ENCODE assay signal across 18 mouse cellular contexts in genomic region chr17:87019692-87020091, GRCm38 (mm10). TPM values are rescaled to one million over a fixed set of nuclear protein-coding genes. Genes with fewer than 3 reads are reported as not detected.
A peak's percentile ranks its signal among the peaks of the same experiment; 100 is the strongest.
DNase-seq lines count a peak whose midpoint lies in the region; ATAC-seq and TF ChIP-seq lines count a peak whose summit lies in the region.
"Had no signal": no experiment of that assay in that cellular context is flagged by ENCODE, and none has a peak within 500 bp of the region (broad histone marks: within the 10 kb centered on the region; RNA-seq: fewer than 3 reads in every experiment).

No protein-coding gene starts in this region.

- no peaks in the 10 kb centered on the region for H3K9me3 ChIP-seq in intestine, embryonic 15.5 days
- H3K9me3 ChIP-seq in intestine, embryonic 16.5 days (ENCODE audit: control insufficient read depth, low read length): no peaks in the 10 kb centered on the region
- H3K9me3 ChIP-seq: embryonic facial prominence, embryonic 10.5 days; embryonic facial prominence, embryonic 12.5 days; forebrain, embryonic 13.5 days; forebrain, embryonic 15.5 days had no signal

- no peaks in the 10 kb centered on the region; the same call in 1 of the 2 replicates for H3K4me1 ChIP-seq in intestine, embryonic 15.5 days (replicated peaks)
- peaks cover 4% of the 10 kb centered on the region; the same call in 1 of the 2 replicates for H3K4me1 ChIP-seq in intestine, embryonic 16.5 days (ENCODE audit: control insufficient read depth, insufficient read depth, low read length)
- H3K4me1 ChIP-seq in small intestine, adult 2 months (ENCODE audit: control insufficient read depth, insufficient read depth, insufficient read length, low read length): no peaks in the 10 kb centered on the region; the same call in none of the 2 replicates
- H3K4me1 ChIP-seq: embryonic facial prominence, embryonic 12.5 days had no signal

- WGBS in intestine, embryonic 15.5 days: 69% methylated on average over 5 of the region's 5 CpGs
- WGBS in intestine, embryonic 16.5 days: 61% methylated on average over 5 of the region's 5 CpGs
- WGBS in small intestine, adult 2 months: 22% methylated on average over 5 of the region's 5 CpGs

- H3K27ac ChIP-seq in intestine, embryonic 15.5 days: peak overlapping the region; percentile 34; the same call in 1 of the 2 replicates
- H3K27ac ChIP-seq in intestine, embryonic 16.5 days (ENCODE audit: low read length): peak overlapping the region; percentile 66
- H3K27ac ChIP-seq in small intestine, adult 2 months (ENCODE audit: insufficient read depth, low read depth, low read length): 0 out of 2 replicates have a peak overlapping the region, but pooled peaks have one; percentile 21
- H3K27ac ChIP-seq: embryonic facial prominence, embryonic 10.5 days; embryonic facial prominence, embryonic 12.5 days; forebrain, embryonic 13.5 days; forebrain, embryonic 15.5 days had no signal

- no peak overlapping the region for H3K9ac ChIP-seq in intestine, embryonic 15.5 days
- H3K9ac ChIP-seq in intestine, embryonic 16.5 days (ENCODE audit: low read depth, low read length): no peak overlapping the region
- H3K9ac ChIP-seq: embryonic facial prominence, embryonic 12.5 days; forebrain, embryonic 13.5 days; forebrain, embryonic 15.5 days; forebrain, postnatal 0 days had no signal

- DNase-seq in adrenal gland, postnatal 10 days: no peak
- no peak for DNase-seq in cerebellum, adult 8-10 months
- DNase-seq in cerebellum, adult 11-12 months: no peak
- DNase-seq: adrenal gland, adult 2 months; adrenal gland, postnatal 14 days; adrenal gland, postnatal 36 days; cerebellum, adult 18-20 months; cerebellum, adult 9-10 months; cerebellum, postnatal 10 days; cerebellum, postnatal 25 days; forebrain, postnatal 0 days had no signal

- TF ChIP-seq POLR2A in small intestine, adult 2 months (IDR thresholded peaks at IDR 0.05; ENCODE audit: low read depth, low read length): no peak

- peak; percentile 66 for ATAC-seq in intestine, embryonic 15.5 days
- ATAC-seq in intestine, embryonic 16.5 days: peak; percentile 72
- ATAC-seq: forebrain, embryonic 13.5 days; forebrain, embryonic 15.5 days; forebrain, postnatal 0 days had no signal

- H3K27me3 ChIP-seq in intestine, embryonic 15.5 days (replicated peaks): no peaks in the 10 kb centered on the region
- H3K27me3 ChIP-seq in intestine, embryonic 16.5 days (replicated peaks; ENCODE audit: control insufficient read depth, insufficient read depth, low read length): no peaks in the 10 kb centered on the region
- H3K27me3 ChIP-seq in small intestine, adult 2 months (ENCODE audit: control insufficient read depth, insufficient read depth, low read length): no peaks in the 10 kb centered on the region
- H3K27me3 ChIP-seq: embryonic facial prominence, embryonic 12.5 days; forebrain, embryonic 13.5 days; forebrain, embryonic 15.5 days had no signal

- no peak overlapping the region for H3K4me3 ChIP-seq in intestine, embryonic 15.5 days (replicated peaks)
- H3K4me3 ChIP-seq in intestine, embryonic 16.5 days (ENCODE audit: low read length): 0 out of 2 replicates have a peak overlapping the region, but pooled peaks have one; percentile 9
- H3K4me3 ChIP-seq in small intestine, adult 2 months (ENCODE audit: low read depth, low read length): no peak overlapping the region
- H3K4me3 ChIP-seq: embryonic facial prominence, embryonic 10.5 days; embryonic facial prominence, embryonic 12.5 days; forebrain, embryonic 13.5 days; forebrain, embryonic 15.5 days had no signal

- H3K4me2 ChIP-seq in intestine, embryonic 15.5 days (replicated peaks): 0 out of 2 replicates have a peak overlapping the region, but pooled peaks have one; percentile 9
- H3K4me2 ChIP-seq in intestine, embryonic 16.5 days (ENCODE audit: low read depth, low read length): no peak overlapping the region
- H3K4me2 ChIP-seq: embryonic facial prominence, embryonic 12.5 days; forebrain, embryonic 13.5 days; forebrain, embryonic 15.5 days had no signal

- peaks cover 6% of the 10 kb centered on the region; the same call in 1 of the 2 replicates for H3K36me3 ChIP-seq in intestine, embryonic 15.5 days
- 0 out of 2 replicates have a peak, but pooled peaks cover 2% of the 10 kb centered on the region for H3K36me3 ChIP-seq in intestine, embryonic 16.5 days (ENCODE audit: control insufficient read depth, insufficient read depth, low read length)
- peaks cover 8% of the 10 kb centered on the region for H3K36me3 ChIP-seq in small intestine, adult 2 months (ENCODE audit: control insufficient read depth, insufficient read depth, low read length)
- H3K36me3 ChIP-seq: forebrain, embryonic 15.5 days had no signal

- TF ChIP-seq CTCF in small intestine, adult 2 months (IDR thresholded peaks at IDR 0.05; ENCODE audit: extremely low read depth, insufficient read length, insufficient replicate concordance, low read depth, low read length): no peak

RNA-seq across cellular contexts. Expression of gene Pigf, which starts 5.5 kb away (rescaled TPM):
- polyA plus RNA-seq in intestine, embryonic 15.5 days (2015; fragmentation: Nextera tagmentation; extraction: Ambion mirVana): 55.2 and 57.4 TPM in 2 replicates
- 51.4 and 56.1 TPM in 2 replicates for polyA plus RNA-seq in intestine, embryonic 16.5 days (2015; fragmentation: Nextera tagmentation; extraction: Ambion mirVana)
- 1.2 and 2.3 TPM in 2 replicates for polyA plus RNA-seq in small intestine, adult 2 months (2012; rRNA removed)
- 10 to 100 TPM in 1 of 2 experiments, 1 to 10 TPM in 1; 8.3 to 11.0 TPM for total RNA-seq in adrenal gland, postnatal 10 days (2021)

RNA-seq across cellular contexts. Expression of gene Cript, which starts 5.7 kb away (rescaled TPM):
- 129 and 138 TPM in 2 replicates for polyA plus RNA-seq in intestine, embryonic 15.5 days (2015; fragmentation: Nextera tagmentation; extraction: Ambion mirVana)
- 129 and 132 TPM in 2 replicates for polyA plus RNA-seq in intestine, embryonic 16.5 days (2015; fragmentation: Nextera tagmentation; extraction: Ambion mirVana)
- polyA plus RNA-seq in small intestine, adult 2 months (2012; rRNA removed): 1.4 and 4.4 TPM in 2 replicates
- total RNA-seq in adrenal gland, postnatal 10 days (2021): 10 to 100 TPM; 49.9 to 52.7 TPM

RNA-seq across cellular contexts. Expression of gene Rhoq, which starts 56.8 kb away (rescaled TPM):
- 11.2 and 11.6 TPM in 2 replicates for polyA plus RNA-seq in intestine, embryonic 15.5 days (2015; fragmentation: Nextera tagmentation; extraction: Ambion mirVana)
- polyA plus RNA-seq in intestine, embryonic 16.5 days (2015; fragmentation: Nextera tagmentation; extraction: Ambion mirVana): 5.4 and 7.3 TPM in 2 replicates
- 9.3 and 14.1 TPM in 2 replicates for polyA plus RNA-seq in small intestine, adult 2 months (2012; rRNA removed)
- total RNA-seq in adrenal gland, postnatal 10 days (2021): 100 to 1,000 TPM in 1 of 2 experiments, 10 to 100 TPM in 1; 92.3 to 100 TPM

Comparison
In these comparisons a context has a peak if more than half of its experiments do, and no peak if none do; other contexts are left out.
1. RNA of gene Pigf, which starts 5.5 kb away (polyA plus RNA-seq): 51.4 to 56.1 TPM in intestine, embryonic 16.5 days and 55.2 to 57.4 TPM in intestine, embryonic 15.5 days; 1.2 to 2.3 TPM in small intestine, adult 2 months; every median in the first group is over 10 times any median in the second.
2. RNA of gene Cript, which starts 5.7 kb away (polyA plus RNA-seq): 129 to 138 TPM in intestine, embryonic 15.5 days and 129 to 132 TPM in intestine, embryonic 16.5 days; 1.4 to 4.4 TPM in small intestine, adult 2 months; every median in the first group is over 10 times any median in the second.
3. Peak in every context shown above with its lines, with median percentiles within 50 percentile points of each other: H3K27ac ChIP-seq.